Comparison of ENCODE assay signal across 8 mouse cellular contexts in the genomic region with DNA sequence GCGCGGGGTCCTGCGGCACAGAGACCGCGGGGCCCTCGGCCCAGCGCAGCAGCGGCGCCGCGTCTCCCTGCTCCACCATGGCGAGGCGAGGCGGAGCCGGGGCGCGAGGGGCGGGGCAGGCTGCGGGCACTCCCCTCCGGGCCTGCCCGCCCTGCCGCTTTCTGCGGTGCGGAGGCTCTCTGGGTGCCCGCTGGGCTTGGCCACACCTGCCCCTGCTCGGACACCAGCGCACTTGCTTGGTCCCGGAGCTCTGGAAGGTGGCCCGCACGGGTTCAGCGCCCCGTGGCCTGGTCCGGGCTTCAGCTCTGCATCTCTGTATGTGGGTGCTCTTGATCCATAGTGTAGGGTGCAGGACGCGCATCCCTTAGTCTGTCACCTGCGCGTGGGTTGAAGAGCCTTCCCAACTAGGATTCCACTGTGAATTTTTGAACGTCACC. TPM values are rescaled to one million over a fixed set of nuclear protein-coding genes. Genes with fewer than 3 reads are reported as not detected.
A peak's percentile ranks its signal among the peaks of the same experiment; 100 is the strongest.
DNase-seq lines count a peak whose midpoint lies in the region; ATAC-seq lines count a peak whose summit lies in the region.

Gene E330009J07Rik (minus strand): TSS at position 89 of the 437 bp plus-strand sequence.

- H3K4me1 ChIP-seq in erythroblast, embryonic 14.5 days (ENCODE audit: control insufficient read depth): peaks cover 12% of the 10 kb centered on the region
- H3K4me1 ChIP-seq in embryonic facial prominence, embryonic 10.5 days: peaks cover 18% of the 10 kb centered on the region

- no peaks in the 10 kb centered on the region for H3K9me3 ChIP-seq in erythroblast, embryonic 14.5 days (ENCODE audit: control insufficient read depth, low read length)
- no peaks in the 10 kb centered on the region for H3K9me3 ChIP-seq in embryonic facial prominence, embryonic 10.5 days

- under 1% methylated on average over 38 of the region's 38 CpGs for WGBS in embryonic facial prominence, embryonic 10.5 days

- H3K27me3 ChIP-seq in erythroblast, embryonic 14.5 days (ENCODE audit: control insufficient read depth): peaks cover 75% of the 10 kb centered on the region
- peaks cover 36% of the 10 kb centered on the region for H3K27me3 ChIP-seq in embryonic facial prominence, embryonic 10.5 days (replicated peaks; ENCODE audit: low read depth, poor library complexity, severe bottlenecking)

- DNase-seq in embryonic facial prominence, embryonic 10.5 days (ENCODE audit: low spot score): peak; percentile 88
- DNase-seq in heart, adult 8-10 months (ENCODE audit: low spot score): peak; percentile 73
- peak; percentile 81 for DNase-seq in kidney, adult 9 months
- peak; percentile 78 for DNase-seq in liver
- DNase-seq in monocyte, adult 2 months (ENCODE audit: low read depth in 1 of 2, low spot score in 2 of 2): peak; percentile 18 to 59
- DNase-seq in spleen, postnatal 4 days (ENCODE audit: low spot score in 2 of 2): peak; percentile 75 to 89

- H3K27ac ChIP-seq in embryonic facial prominence, embryonic 10.5 days (replicated peaks): peak within 1 kb of the TSS; percentile 94

- ATAC-seq in erythroblast, adult 5-6 weeks (replicated peaks; ENCODE audit: low FRiP score, poor library complexity, severe bottlenecking): no peak; the same call in 1 of the 2 replicates

- peak within 1 kb of the TSS; percentile 61 for H3K4me3 ChIP-seq in erythroblast, embryonic 14.5 days (replicated peaks)
- H3K4me3 ChIP-seq in embryonic facial prominence, embryonic 10.5 days: peak within 1 kb of the TSS; percentile 83

- H3K36me3 ChIP-seq in erythroblast, embryonic 14.5 days (ENCODE audit: control insufficient read depth): no peaks in the 10 kb centered on the region
- H3K36me3 ChIP-seq in embryonic facial prominence, embryonic 10.5 days (replicated peaks): no peaks in the 10 kb centered on the region

RNA-seq across cellular contexts. Expression of gene E330009J07Rik, which starts in this region (rescaled TPM):
- polyA plus RNA-seq in erythroblast, embryonic 14.5 days (2012): not detected in 2 replicates
- 7.5 and 9.6 TPM in 2 replicates for total RNA-seq in erythroblast, adult 5-6 weeks (2015; ENCODE audit: low replicate concordance)
- total RNA-seq in erythroblast, adult 5-6 weeks (2017; ENCODE audit: low replicate concordance): 2.8 and 6.0 TPM in 2 replicates
- 11.2 and 15.1 TPM in 2 replicates for polyA plus RNA-seq in embryonic facial prominence, embryonic 10.5 days (2016; fragmentation: Nextera tagmentation; extraction: Ambion mirVana)
- total RNA-seq in heart, adult 8-10 months (2022): 1 to 10 TPM; 3.7 to 6.1 (median 5.0) TPM

Comparison
In these comparisons a context has a peak if more than half of its experiments do, and no peak if none do; other contexts are left out.
1. RNA of gene E330009J07Rik (polyA plus RNA-seq): 11.2 to 15.1 TPM in embryonic facial prominence, embryonic 10.5 days; not detected in erythroblast, embryonic 14.5 days; every median in the first group is over 10 times any median in the second.
2. Peak in every context shown above with its lines, with median percentiles within 50 percentile points of each other: DNase-seq.